Mouse (Mus musculus) ES-Bruce4 (cell line): Measurements from ENCODE around the gene Abhd14b.

ENCODE experiments used
- CTCF ChIP-seq: IDR thresholded peaks from one replicate; pipeline ENCODE4 v1.8.1; 2011; ENCODE audit warnings: low read depth, low read length
- EP300 ChIP-seq: IDR thresholded peaks from 2 replicates; pipeline ENCODE4 v1.6.1; 2011; ENCODE audit warnings: low read depth, low read length; ENCODE audit not compliant: insufficient read depth
- POLR2A ChIP-seq: IDR thresholded peaks from one replicate; pipeline ENCODE4 v1.8.1; 2011; ENCODE audit warnings: low read length; ENCODE audit not compliant: insufficient read depth

DNA sequence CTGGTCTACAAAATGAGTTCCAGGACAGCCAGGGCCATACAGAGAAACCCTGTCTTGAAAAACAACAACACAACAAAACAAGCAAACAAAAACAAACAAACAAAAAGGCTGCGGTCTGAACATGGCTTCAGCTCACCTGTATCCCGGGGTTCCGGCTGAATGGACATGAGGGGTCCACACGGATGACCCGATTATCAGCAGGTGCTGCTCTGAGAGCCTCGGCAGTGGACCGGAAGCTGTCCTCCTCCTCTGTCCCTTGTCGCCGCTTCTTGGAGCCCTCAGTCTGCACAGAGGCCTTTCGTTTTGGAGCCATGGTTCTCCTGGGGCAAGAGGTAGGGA lies 28.4 kb downstream of the Abhd14b start, which contains the start of gene Rrp9:
- TF ChIP-seq POLR2A (no peak), CTCF (no peak), EP300 (no peak)
